ENCODE assay signal across 14 mouse cellular contexts in the genomic region with DNA sequence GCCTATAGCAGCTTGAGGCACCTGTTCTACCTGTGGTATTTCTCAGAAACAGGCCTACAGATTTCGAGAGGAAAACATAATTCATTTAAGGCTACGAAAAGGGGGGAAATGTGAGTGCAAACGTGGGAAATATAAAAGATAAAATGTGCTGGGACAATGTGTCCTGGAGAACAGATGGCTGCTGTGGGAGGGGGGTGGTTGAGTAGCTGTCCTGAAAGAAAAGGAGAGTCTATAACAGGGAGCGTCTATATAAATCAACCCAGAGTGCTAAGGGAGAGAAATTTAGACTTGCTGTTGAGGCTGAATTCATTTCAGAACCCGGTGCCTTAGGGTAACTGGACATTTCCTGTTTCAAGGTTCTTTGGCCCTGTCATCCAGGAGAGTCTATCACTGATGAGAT.
DNase-seq lines count a peak whose midpoint lies in the region; ATAC-seq lines count a peak whose summit lies in the region.
"Had no signal": no experiment of that assay in that cellular context is flagged by ENCODE, and none has a peak within 500 bp of the region (broad histone marks: within the 10 kb centered on the region; RNA-seq: fewer than 3 reads in every experiment).

No protein-coding gene starts in this region.

- peak; percentile 98 for ATAC-seq in frontal cortex, adult (ENCODE audit: low TSS enrichment)

- peak; percentile 34 for DNase-seq in layer of hippocampus, adult 11-12 months (ENCODE audit: low spot score)
- DNase-seq in left cerebral cortex, adult 8-10 months (ENCODE audit: low spot score in 2 of 2): peak; percentile 22 to 41
- DNase-seq in right cerebral cortex, postnatal 14 days: peak; percentile 8
- no peak for DNase-seq in adrenal gland, postnatal 14 days
- DNase-seq in gastrocnemius, postnatal 10 days: no peak
- no peak for DNase-seq in yolk sac, embryonic 10.5 days (ENCODE audit: low spot score)
- DNase-seq: adrenal gland, postnatal 25 days; cerebellum, adult 2 months; kidney, adult 18-20 months; kidney, postnatal 10 days; lung, adult 18-20 months; lung, postnatal 4 days; thymus, postnatal 25 days had no signal

Comparison
In these comparisons a context has a peak if more than half of its experiments do, and no peak if none do; other contexts are left out.
1. DNase-seq: peak in layer of hippocampus, adult 11-12 months (single experiment), left cerebral cortex, adult 8-10 months (2 of 2) and right cerebral cortex, postnatal 14 days (single experiment); none in adrenal gland, postnatal 14 days (single experiment), gastrocnemius, postnatal 10 days (single experiment) and yolk sac, embryonic 10.5 days (single experiment).